Mouse (Mus musculus) liver, embryonic 13.5 days (tissue): Measurements from ENCODE around the gene Nr2c2ap. TPM values are rescaled to one million over a fixed set of nuclear protein-coding genes. Genes with fewer than 3 reads are reported as not detected.

Experiments
- ATAC-seq: fragments of 200-750 bp; cut with Nextera tagmentation; 2 replicates; pipeline ENCODE4 v1.8.0; 2017; ENCODE audit warnings: low read depth, mild to moderate bottlenecking, moderate number of reproducible peaks, moderate library complexity
- DNase-seq: peaks from one replicate; pipeline ENCODE4 v3.0.0; 2022
- H3K27ac ChIP-seq: fragments of 300-500 bp; sonication (generic); 2 replicates; pipeline ENCODE4 v1.5.1; 2015; ENCODE audit warnings: moderate library complexity, mild to moderate bottlenecking, inconsistent platforms
- H3K27me3 ChIP-seq: fragments of 300-500 bp; sonication (generic); 2 replicates; pipeline ENCODE4 v1.6.1; 2015; ENCODE audit warnings: mild to moderate bottlenecking, inconsistent platforms
- H3K36me3 ChIP-seq: fragments of 300-500 bp; sonication (generic); 2 replicates; pipeline ENCODE4 v1.6.1; 2015; ENCODE audit warnings: mild to moderate bottlenecking, inconsistent platforms
- H3K4me1 ChIP-seq: fragments of 300-500 bp; sonication (generic); replicated peaks from 2 replicates; pipeline ENCODE4 v1.6.1; 2015; ENCODE audit warnings: inconsistent platforms
- H3K4me2 ChIP-seq: fragments of 300-500 bp; sonication (generic); 2 replicates; pipeline ENCODE4 v1.6.1; 2015; ENCODE audit warnings: inconsistent platforms, mild to moderate bottlenecking, moderate library complexity
- H3K4me3 ChIP-seq: fragments of 300-500 bp; sonication (generic); replicated peaks from 2 replicates; pipeline ENCODE4 v1.5.1; 2015; ENCODE audit warnings: mild to moderate bottlenecking, inconsistent platforms
- H3K9ac ChIP-seq: fragments of 300-500 bp; sonication (generic); 2 replicates; pipeline ENCODE4 v1.6.1; 2015; ENCODE audit warnings: mild to moderate bottlenecking, inconsistent platforms
- H3K9me3 ChIP-seq: fragments of 300-500 bp; sonication (generic); replicated peaks from 2 replicates; pipeline ENCODE4 v1.6.1; 2016; ENCODE audit warnings: inconsistent platforms
- WGBS: fragments of 180-500 bp; shearing (Covaris S2); methylation state at CpG from one replicate; pipeline ENCODE4 v1.1.7; 2015; ENCODE audit not compliant: insufficient replicate concordance; 5-methylcytosine and 5-hydroxymethylcytosine counted together
- polyA plus RNA-seq: library from polyadenylated mRNA; unstranded; fragments of >200 nt; fragmentation: Nextera tagmentation; extraction: Ambion mirVana; gene quantifications from 2 replicates; pipeline ENCODE4 v1.2.1, GENCODE M21; 2015

Nr2c2ap gene
- 26.2 and 28.5 TPM in 2 replicates for polyA plus RNA-seq

DNA sequence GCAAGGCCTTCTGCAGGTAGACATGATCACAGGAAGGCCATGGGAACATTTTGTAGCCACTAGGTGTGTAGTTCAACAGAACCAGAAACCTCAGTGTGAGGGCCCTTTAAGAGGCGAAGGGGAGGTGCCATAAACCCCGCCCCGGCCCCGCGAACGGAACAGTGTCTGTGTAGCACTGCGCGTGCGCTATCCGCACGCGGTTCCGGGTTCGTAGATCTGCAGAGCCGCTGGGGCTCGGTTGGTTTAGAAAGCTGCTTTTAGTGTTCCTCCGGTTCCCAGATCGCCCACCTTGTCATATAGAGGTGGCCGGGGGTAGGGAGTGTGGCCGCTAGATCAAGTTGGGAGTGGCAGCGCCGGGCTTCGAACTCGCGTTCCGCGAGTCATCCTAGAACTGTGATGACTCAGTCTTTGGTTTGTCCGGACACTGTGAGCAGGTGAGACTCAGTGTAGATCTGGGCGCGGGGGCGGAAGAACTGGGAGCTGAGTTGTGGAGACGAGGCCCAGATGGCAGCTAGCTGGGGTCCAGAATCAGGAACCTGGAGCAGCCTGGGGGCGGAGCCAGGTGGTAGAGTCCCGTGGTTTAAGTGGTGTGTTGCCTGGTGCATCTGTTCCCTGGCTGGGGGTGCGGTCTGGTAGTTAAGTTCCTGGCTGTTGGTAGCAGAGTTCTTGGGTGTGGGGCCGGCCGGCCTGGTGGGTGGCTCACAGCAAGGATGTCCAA lies at the start of gene Nr2c2ap:
Gene Nr2c2ap (plus strand): TSS at position 168 of the 718 bp plus-strand sequence.
- Histone ChIP-seq H3K9me3 (no peaks in the 10 kb centered on the region), H3K36me3 (peaks cover 42% of the 10 kb centered on the region), H3K4me2 (peak within 1 kb of the TSS; percentile 82), H3K4me1 (peaks cover 54% of the 10 kb centered on the region), H3K27me3 (no peaks in the 10 kb centered on the region), H3K9ac (peak within 1 kb of the TSS; percentile 77), H3K27ac (peak within 1 kb of the TSS; percentile 50), H3K4me3 (peak within 1 kb of the TSS; percentile 78)
- ATAC-seq (peak; percentile 84), DNase-seq (peak; percentile 82)
- WGBS: under 1% methylated on average over 37 of the region's 37 CpGs

DNA sequence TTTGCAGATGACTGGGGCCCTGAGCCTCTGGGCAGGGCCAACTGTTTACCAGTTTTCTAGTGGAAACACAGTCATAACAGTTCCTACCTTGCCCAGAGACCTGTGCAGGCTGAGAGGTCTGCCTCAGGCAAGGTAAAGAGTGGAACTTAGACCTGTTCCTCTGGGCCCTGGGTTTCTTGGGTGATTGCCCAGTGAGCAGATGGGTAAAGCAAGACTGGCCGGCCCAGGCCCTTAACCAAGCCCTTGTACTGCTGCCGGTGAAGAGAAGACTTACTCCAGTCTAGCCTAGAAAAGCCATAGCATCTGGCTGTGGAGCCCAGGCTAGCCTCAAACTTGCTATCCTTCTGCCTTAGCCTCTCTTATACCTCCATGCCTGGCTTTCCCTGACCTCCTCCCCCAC lies 49.2 kb upstream of the Nr2c2ap start:
- peaks cover 61% of the 10 kb centered on the region for H3K27me3 ChIP-seq
- no peaks in the 10 kb centered on the region for H3K9me3 ChIP-seq
- ATAC-seq: no peak
- H3K4me1 ChIP-seq: peaks cover 20% of the 10 kb centered on the region
- no peaks in the 10 kb centered on the region for H3K36me3 ChIP-seq
- no peak overlapping the region for H3K4me3 ChIP-seq
- H3K9ac ChIP-seq: no peak overlapping the region
- H3K4me2 ChIP-seq: no peak overlapping the region
- H3K27ac ChIP-seq: no peak overlapping the region
- WGBS: 73% methylated on average over 2 of the region's 2 CpGs
- DNase-seq: no peak

DNA sequence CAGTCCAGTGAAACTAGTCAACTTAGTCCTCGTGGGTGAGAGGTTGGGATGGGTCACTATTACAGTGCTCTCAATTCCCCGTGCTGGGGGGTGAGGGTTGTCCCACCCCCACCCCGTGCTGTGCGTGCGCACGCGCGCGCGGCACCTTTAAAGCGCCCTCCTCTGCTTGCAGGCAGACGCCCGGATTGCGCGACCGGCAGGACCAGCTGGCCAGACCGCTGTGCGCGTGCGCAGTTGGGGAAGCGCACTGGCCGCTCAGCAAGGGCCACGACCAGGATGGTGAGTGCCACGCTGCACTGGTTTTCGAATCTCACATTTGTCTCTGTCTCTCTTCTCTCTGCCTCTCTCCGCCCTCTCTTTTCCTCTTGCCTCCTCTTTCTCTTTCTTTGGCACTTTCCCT lies 47.8 kb upstream of the Nr2c2ap start, which contains the start of gene Hapln4:
Gene Hapln4 (plus strand): TSS at position 173 of the 400 bp plus-strand sequence.
- no peak within 1 kb of the TSS for H3K27ac ChIP-seq
- no peaks in the 10 kb centered on the region for H3K9me3 ChIP-seq
- peaks cover 25% of the 10 kb centered on the region for H3K4me1 ChIP-seq
- H3K27me3 ChIP-seq: peaks cover 74% of the 10 kb centered on the region
- no peak within 1 kb of the TSS for H3K9ac ChIP-seq
- peak within 1 kb of the TSS; percentile 62 for H3K4me2 ChIP-seq
- 2% methylated on average over 26 of the region's 26 CpGs for WGBS
- no peaks in the 10 kb centered on the region for H3K36me3 ChIP-seq
- peak within 1 kb of the TSS; percentile 39 for H3K4me3 ChIP-seq
- ATAC-seq (no peak), DNase-seq (no peak)

DNA sequence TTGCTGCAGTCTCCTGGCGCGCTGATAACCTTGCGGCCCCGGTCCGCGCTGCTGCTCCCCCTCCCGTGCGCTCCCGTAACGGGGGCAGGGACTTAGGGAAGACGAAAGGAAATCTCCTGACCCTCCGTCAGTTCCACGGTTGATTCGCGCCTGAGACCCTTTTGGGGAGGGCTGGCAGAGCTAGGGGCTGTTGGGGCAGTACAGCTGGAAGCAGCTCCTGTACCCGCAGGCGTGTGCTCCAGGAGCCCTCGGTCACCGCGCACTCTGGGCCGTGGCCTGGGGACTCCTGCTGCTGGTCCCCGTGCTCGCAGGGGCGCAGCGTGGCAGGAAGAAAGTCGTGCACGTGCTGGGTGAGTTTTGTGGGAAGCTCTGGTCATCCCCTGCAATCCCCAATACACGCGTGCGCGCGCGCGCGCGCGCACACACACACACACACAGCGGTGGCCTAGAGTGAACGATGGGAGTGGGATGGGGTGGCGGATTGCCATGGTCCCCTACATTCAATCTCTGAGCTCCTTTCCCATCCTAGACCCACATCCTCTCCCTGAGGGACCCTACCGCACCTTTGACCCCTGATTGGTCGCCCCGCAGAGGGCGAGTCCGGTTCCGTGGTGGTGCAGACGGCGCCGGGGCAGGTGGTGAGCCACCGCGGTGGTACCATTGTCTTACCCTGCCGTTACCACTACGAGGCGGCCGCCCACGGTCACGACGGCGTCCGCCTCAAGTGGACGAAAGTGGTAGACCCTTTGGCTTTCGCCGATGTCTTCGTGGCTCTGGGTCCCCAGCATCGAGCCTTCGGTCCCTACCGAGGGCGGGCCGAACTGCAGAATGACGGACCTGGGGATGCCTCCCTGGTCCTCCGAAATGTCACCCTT lies 46.7 kb upstream of the Nr2c2ap start:
- Histone ChIP-seq H3K9me3 (no peaks in the 10 kb centered on the region), H3K27ac (no peak overlapping the region), H3K4me2 (peak overlapping the region; percentile 62), H3K36me3 (no peaks in the 10 kb centered on the region), H3K9ac (no peak overlapping the region), H3K4me3 (peak overlapping the region; percentile 39), H3K4me1 (peaks cover 25% of the 10 kb centered on the region), H3K27me3 (peaks cover 85% of the 10 kb centered on the region)
- no peak for DNase-seq
- WGBS: 3% methylated on average over 71 of the region's 71 CpGs
- no peak for ATAC-seq

DNA sequence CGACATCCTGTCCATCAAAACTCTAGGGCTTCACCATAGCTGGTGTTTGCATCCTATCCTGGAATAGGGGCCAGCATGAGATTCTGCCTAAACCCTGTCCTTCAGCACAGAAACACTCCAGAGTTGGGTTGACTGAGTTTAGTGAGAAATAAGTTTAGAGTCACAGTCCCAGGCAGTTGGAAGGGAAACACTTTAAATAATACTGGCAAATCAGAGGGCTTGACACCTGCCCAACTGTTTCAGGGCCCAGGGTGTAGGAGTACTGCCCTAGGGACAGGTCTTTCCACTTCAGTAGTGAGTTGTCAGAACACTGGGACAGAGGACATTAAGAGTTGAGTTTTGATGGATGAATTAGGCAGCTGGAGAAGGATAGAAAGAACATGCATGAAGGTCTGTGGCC lies 45.0 kb upstream of the Nr2c2ap start:
- H3K4me1 ChIP-seq: peaks cover 25% of the 10 kb centered on the region
- WGBS: 38% methylated on average over 1 of the region's 1 CpGs
- no peak for ATAC-seq
- H3K4me3 ChIP-seq: no peak overlapping the region
- peaks cover 100% of the 10 kb centered on the region for H3K27me3 ChIP-seq
- DNase-seq: no peak
- no peak overlapping the region for H3K27ac ChIP-seq
- no peaks in the 10 kb centered on the region for H3K9me3 ChIP-seq
- H3K9ac ChIP-seq: no peak overlapping the region
- no peaks in the 10 kb centered on the region for H3K36me3 ChIP-seq
- no peak overlapping the region for H3K4me2 ChIP-seq

DNA sequence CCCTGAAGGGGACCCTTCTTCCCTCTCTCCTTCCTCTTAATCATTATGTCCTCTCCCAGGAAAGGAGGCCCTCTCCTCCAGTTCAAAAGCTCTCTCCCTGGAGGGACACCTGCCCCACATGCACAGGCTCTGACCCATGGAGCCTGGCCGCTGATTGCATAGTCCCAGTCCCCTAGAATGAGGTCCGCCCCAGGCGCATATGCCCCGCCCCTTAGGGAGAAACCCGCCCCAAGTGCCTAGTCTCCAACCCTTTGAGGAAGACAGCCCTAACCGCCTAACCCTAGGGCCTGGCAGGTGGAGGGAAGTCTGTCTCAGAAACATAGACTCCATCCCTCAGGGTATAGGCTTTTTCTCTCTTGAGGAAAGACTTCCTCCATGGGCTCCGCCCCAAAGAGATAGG lies 43.9 kb upstream of the Nr2c2ap start:
- no peak for ATAC-seq

DNA sequence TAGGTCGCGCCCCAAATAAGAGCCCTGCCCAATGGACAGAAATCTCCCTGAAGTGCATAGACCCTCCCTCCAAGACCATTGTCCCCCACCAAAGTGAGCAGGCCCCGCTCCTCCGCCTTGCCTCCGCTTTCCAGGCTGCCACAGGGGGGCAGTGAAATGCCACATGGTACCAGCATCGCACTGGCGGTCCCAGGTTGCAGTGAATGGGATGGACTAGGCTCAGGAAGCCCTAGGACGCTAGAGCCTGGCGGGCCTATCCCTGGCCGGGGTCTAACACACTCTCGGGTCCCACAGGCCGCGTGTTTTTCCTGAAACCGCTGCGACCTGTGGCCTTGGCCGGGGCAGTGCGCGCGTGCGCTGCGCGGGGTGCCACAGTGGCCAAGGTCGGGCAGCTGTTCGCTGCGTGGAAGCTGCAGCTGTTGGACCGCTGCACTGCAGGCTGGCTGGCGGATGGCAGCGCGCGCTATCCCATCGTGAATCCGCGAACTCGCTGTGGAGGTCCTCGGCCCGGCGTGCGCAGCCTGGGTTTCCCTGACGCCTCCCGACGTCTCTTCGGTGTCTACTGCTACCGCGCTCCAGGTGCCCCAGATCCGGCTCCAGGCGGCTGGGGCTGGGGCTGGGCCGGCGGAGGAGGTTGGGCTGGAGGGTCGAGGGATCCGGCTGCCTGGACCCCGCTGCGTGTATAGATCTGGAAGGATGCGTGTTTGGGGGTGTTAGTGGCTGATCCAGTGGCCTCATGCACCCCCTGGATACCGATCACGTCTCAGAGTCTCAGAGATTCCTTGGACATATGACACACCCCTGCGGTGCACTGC lies 43.1 kb upstream of the Nr2c2ap start:
- peak overlapping the region; percentile 15 for H3K4me3 ChIP-seq
- peak overlapping the region; percentile 41; the same call in 1 of the 2 replicates for H3K4me2 ChIP-seq
- ATAC-seq (no peak), DNase-seq (no peak)
- peaks cover 92% of the 10 kb centered on the region for H3K27me3 ChIP-seq
- 5% methylated on average over 56 of the region's 56 CpGs for WGBS
- H3K9me3 ChIP-seq: no peaks in the 10 kb centered on the region
- H3K36me3 ChIP-seq: no peaks in the 10 kb centered on the region
- H3K9ac ChIP-seq: no peak overlapping the region
- H3K4me1 ChIP-seq: peaks cover 25% of the 10 kb centered on the region
- no peak overlapping the region for H3K27ac ChIP-seq

More for the DNA sequence above, 43.9 kb upstream of the Nr2c2ap start:
- Histone ChIP-seq H3K36me3 (no peaks in the 10 kb centered on the region), H3K4me2 (no peak overlapping the region), H3K9ac (no peak overlapping the region), H3K4me3 (no peak overlapping the region), H3K27me3 (peaks cover 100% of the 10 kb centered on the region), H3K27ac (no peak overlapping the region), H3K4me1 (peaks cover 25% of the 10 kb centered on the region), H3K9me3 (no peaks in the 10 kb centered on the region)
- no peak for DNase-seq
- 8% methylated on average over 7 of the region's 7 CpGs for WGBS

DNA sequence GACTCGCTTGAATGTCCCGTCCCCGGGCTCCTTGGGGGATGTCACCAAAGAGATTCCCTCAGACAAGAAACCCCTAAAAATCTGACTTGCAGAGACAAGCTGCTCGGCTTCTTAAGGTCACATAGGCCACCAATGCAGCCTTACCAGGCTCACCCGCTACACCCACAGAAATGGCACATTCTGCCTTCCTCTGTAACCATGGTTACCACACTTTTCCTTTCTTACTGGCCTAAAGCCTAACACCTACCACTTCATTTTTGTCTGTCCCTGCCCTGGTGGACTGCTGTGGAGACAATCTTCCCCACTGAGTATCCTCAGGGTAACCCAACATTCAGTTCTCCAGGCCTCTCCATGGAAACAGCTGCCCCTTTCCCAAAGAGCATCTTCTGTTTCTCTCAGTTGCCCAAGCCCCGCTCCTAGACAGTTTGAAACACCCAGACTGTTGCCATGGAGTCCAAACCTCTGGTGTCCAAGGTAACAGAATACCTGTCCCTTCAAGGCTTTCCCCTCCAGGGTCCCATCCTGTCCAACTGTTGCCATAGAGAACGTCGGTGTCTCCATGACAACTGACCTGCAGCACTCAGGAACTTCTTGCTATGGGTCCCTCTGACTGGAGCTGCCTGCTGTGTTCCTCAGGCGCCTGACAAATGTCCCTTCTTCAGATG lies 41.7 kb upstream of the Nr2c2ap start:
- no peaks in the 10 kb centered on the region for H3K36me3 ChIP-seq
- 51% methylated on average over 9 of the region's 9 CpGs for WGBS
- no peak for DNase-seq

DNA sequence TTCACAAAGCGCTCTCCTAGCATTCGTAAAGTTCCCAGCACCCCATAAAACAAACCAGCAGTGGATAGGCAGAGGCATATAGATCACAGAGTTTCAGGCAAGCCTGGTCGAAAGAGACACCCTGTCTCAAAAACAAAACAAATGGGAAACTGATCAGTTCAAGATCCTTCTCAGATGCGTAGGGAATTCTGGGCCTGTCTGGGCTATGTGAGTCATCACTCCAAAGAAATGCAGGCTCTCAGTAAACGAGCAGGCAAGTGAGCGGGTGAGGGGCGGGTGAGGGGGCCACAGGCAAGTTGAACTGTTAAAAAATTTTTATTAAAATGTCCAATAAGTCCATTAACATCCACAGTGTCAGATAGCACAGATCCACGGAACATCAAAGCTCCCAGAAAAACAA lies 38.3 kb upstream of the Nr2c2ap start:
- Histone ChIP-seq H3K9ac (no peak overlapping the region), H3K27ac (no peak overlapping the region), H3K9me3 (no peaks in the 10 kb centered on the region), H3K27me3 (peaks cover 62% of the 10 kb centered on the region), H3K4me1 (peaks cover 3% of the 10 kb centered on the region; the same call in 1 of the 2 replicates), H3K36me3 (no peaks in the 10 kb centered on the region), H3K4me2 (no peak overlapping the region), H3K4me3 (no peak overlapping the region)
- 55% methylated on average over 8 of the region's 8 CpGs for WGBS
- DNase-seq (no peak), ATAC-seq (no peak)

More for the DNA sequence above, 41.7 kb upstream of the Nr2c2ap start:
- Histone ChIP-seq H3K9me3 (no peaks in the 10 kb centered on the region), H3K9ac (no peak overlapping the region), H3K27me3 (peaks cover 92% of the 10 kb centered on the region), H3K4me3 (no peak overlapping the region), H3K4me2 (no peak overlapping the region), H3K27ac (no peak overlapping the region), H3K4me1 (peaks cover 12% of the 10 kb centered on the region)
- ATAC-seq: no peak

DNA sequence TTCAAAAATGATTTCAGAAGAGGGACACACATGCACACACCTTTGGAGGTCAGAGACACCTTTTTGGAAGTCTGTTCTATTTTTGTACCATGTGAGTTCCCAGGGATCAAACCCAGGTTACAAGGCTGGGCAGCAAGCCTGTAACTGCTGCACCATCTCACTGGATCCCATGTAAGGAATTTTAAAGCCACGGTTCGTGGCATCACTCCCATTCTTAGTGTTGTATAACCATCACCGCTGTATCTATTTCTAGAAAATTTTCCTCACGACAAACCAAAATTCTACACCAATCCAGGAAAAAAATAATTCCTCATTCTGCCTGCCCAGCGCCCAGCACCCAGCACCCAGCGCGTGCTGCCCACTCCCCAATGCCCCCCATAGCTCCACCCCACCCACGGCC lies 31.9 kb upstream of the Nr2c2ap start:
- 56% methylated on average over 8 of the region's 8 CpGs for WGBS
- Histone ChIP-seq H3K27me3 (peaks cover 10% of the 10 kb centered on the region; the same call in 1 of the 2 replicates), H3K9me3 (no peaks in the 10 kb centered on the region), H3K9ac (no peak overlapping the region), H3K36me3 (no peaks in the 10 kb centered on the region), H3K4me3 (no peak overlapping the region), H3K27ac (no peak overlapping the region), H3K4me2 (no peak overlapping the region), H3K4me1 (no peaks in the 10 kb centered on the region)
- no peak for ATAC-seq
- DNase-seq: no peak
